Mouse (Mus musculus) B cell, adult 62 days (primary cell): ENCODE data around the gene Zfp316. TPM values are rescaled to one million over a fixed set of nuclear protein-coding genes. Genes with fewer than 3 reads are reported as not detected.

Source experiments
- total RNA-seq: library from RNA; stranded (reverse); gene quantifications from 4 replicates; pipeline ENCODE4 v1.2.4, GENCODE M21; 2023

Gene Zfp316
- 7.2 to 8.5 TPM (median 7.2 TPM) in 4 replicates for total RNA-seq

GRCm38 (mm10) chr5:143269363-143270150, at the start of gene Zfp316:
Zfp316 (minus strand) TSS chr5:143270022.

GRCm38 (mm10) chr5:143314730-143315513, 45.1 kb upstream of the Zfp316 start, which contains the start of gene E130309D02Rik:
E130309D02Rik (minus strand) TSS chr5:143315360.

GRCm38 (mm10) chr5:143293404-143293803, 23.6 kb upstream of the Zfp316 start, which contains the start of gene Zfp853:
Zfp853 (minus strand) TSS chr5:143293623.

DNA sequence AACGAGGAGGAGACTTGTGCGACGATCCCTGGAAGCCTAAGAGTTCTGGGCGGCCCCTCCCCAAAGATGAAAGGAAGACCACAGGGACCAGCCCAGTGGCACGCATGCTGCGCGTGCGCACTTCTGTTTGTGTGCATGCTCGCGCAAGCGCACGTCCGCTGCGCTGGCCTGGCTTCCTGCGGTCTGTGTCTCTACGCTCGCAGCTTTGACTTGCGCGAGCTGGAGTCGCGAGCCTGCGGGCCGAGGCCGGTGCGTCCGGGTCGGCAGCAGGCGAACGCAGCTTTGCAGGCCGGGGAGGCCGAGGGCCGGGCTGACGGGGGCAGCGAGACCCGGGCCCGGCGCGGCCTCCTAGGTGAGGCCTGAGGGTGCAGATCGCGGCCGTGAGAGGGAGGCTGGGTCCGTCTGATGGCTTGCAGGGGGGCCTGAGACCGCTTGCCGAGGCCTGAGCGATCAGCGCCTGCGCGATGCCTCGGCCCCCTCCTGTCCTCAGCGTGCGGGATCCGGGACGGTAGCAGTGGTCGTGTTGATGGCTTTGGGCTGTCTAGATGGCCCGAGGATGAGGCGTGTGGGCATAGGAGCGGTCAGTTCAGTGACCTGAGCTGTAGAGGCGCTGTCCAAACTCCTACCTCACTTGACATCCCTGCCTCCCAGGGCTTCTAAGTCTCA, 34.7 kb downstream of the Zfp316 start, which contains the start of gene Zfp12:
Gene Zfp12 (plus strand): TSS at position 136 of the 666 bp plus-strand sequence.

GRCm38 (mm10) chr5:143226790-143227189, 43.0 kb downstream of the Zfp316 start, which contains the start of gene Spdye4a:
Spdye4a (minus strand) TSS chr5:143226890.

Other genes with a start within 250 kb of the Zfp316 start
- gene Rnf216, start 157.0 kb downstream of the Zfp316 start, total RNA-seq: 112 to 125 TPM (median 123 TPM) in 4 replicates
- gene Olfr718-ps1, start 122.4 kb downstream of the Zfp316 start, total RNA-seq: 0.32 to 0.36 TPM (median 0.34 TPM) in 3 of 4 replicates, not detected in the other
- 11.2 to 13.6 TPM (median 12.1 TPM) in 4 replicates for gene Rbak, start 89.2 kb downstream of the Zfp316 start, total RNA-seq
- gene Spdye4b, start 89.0 kb downstream of the Zfp316 start, total RNA-seq: 0.35 TPM in 1 of 4 replicates, not detected in the others
- not detected in 4 replicates for gene Spdye4a, start 43.1 kb downstream of the Zfp316 start, total RNA-seq
- 20.4 to 32.5 TPM (median 24.3 TPM) in 4 replicates for gene Zfp12, start 34.9 kb downstream of the Zfp316 start, total RNA-seq
- 0.61 to 1.0 TPM (median 0.91 TPM) in 4 replicates for gene Zfp853, start 23.6 kb upstream of the Zfp316 start, total RNA-seq
- 33.5 to 37.9 TPM (median 35.2 TPM) in 4 replicates for gene E130309D02Rik, start 45.3 kb upstream of the Zfp316 start, total RNA-seq
- 61.1 to 63.7 TPM (median 61.6 TPM) in 4 replicates for gene Zdhhc4, start 59.2 kb upstream of the Zfp316 start, total RNA-seq
- gene Grid2ip, start 87.3 kb upstream of the Zfp316 start, total RNA-seq: not detected in 4 replicates
- gene Kdelr2, start 133.8 kb upstream of the Zfp316 start, total RNA-seq: 25.7 to 33.5 TPM (median 32.4 TPM) in 4 replicates
- gene Daglb, start 194.6 kb upstream of the Zfp316 start, total RNA-seq: 11.5 to 13.3 TPM (median 12.8 TPM) in 4 replicates